Mouse (Mus musculus): ENCODE data around the gene Wdr95. TPM values are rescaled to one million over a fixed set of nuclear protein-coding genes. Genes with fewer than 3 reads are reported as not detected.

Gene Wdr95
- 0.08 and 0.10 TPM in 2 replicates for polyA plus RNA-seq (2016; fragmentation: Nextera tagmentation; extraction: Ambion mirVana)

DNA sequence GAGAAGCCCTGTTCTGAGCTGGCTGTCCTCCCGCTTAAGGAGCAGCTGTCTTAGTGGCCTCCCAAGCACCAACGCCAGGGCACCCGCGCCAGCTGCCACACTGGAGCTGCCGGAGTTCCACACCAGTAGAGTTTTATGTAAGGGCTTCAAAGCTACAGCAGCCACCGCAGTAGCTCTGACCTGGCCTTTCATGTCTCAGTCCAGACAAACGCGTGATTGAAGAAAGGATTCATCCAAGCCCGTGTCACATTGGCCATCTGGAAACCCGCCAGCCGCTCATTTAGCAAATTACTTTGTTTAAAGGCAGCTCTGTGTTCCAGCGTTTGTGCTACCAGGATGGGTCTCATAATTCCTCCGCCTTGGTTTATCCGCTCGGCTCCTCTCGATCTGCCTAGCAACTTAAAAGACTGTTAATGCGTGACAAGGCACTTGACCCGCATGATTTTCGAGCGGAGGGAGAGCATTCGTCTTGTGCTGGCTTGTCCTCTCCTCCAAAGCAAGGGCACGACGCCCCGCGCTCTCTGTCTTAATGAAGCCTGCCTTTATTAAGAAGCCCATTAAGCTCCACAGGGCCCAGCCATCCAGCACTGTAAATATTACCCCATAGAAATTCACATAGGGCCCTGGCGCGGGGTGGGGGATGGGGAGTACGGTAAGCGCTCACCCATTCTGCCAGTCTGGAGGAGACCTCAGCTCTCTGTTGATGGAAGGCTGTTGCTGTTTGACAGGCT, at the start of gene Wdr95:
Gene Wdr95, plus strand, starts transcription at position 681 of the 731 bp plus-strand sequence.
- Histone ChIP-seq H3K27ac (replicated peaks) (peak within 1 kb of the TSS; percentile 75), H3K4me3 (no peak within 1 kb of the TSS), H3K4me1 (peaks cover 54% of the 10 kb centered on the region), H3K4me2 (replicated peaks) (peak within 1 kb of the TSS; percentile 28), H3K9me3 (no peaks in the 10 kb centered on the region), H3K27me3 (peaks cover 7% of the 10 kb centered on the region; the same call in 1 of the 2 replicates), H3K9ac (replicated peaks) (no peak within 1 kb of the TSS), H3K36me3 (no peaks in the 10 kb centered on the region)
- peak; percentile 72 for ATAC-seq (ENCODE audit: low FRiP score, low read depth)
- WGBS = 28% methylated on average over 29 of the region's 29 CpGs

DNA sequence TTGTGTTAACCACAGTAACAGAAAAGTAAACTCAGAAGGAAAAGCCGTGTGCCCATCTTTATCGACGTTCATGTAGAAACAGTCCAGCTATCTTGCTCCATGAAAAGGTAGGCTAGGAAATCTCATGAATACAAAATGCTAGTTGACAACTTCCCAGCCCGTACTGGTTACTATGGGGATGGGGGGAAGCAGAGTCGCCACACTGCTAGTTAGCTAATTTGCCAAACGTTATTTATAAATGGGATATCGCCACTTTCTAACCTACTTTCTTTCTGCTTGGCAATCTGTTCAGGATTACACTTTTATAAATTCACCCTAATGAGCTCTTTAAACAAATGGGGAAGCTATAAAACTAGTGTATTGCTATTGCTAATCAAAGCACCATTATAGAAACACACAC, 46.6 kb upstream of the Wdr95 start:
- H3K9ac ChIP-seq (replicated peaks) = no peak overlapping the region
- no peaks in the 10 kb centered on the region for H3K9me3 ChIP-seq
- H3K4me3 ChIP-seq = no peak overlapping the region
- H3K4me1 ChIP-seq = peaks cover 2% of the 10 kb centered on the region; the same call in 1 of the 2 replicates
- H3K27ac ChIP-seq (replicated peaks) = no peak overlapping the region
- peaks cover 23% of the 10 kb centered on the region for H3K27me3 ChIP-seq
- no peak overlapping the region for H3K4me2 ChIP-seq (replicated peaks)
- H3K36me3 ChIP-seq = no peaks in the 10 kb centered on the region
- no peak for ATAC-seq (ENCODE audit: low FRiP score, low read depth)
- WGBS = 91% methylated on average over 7 of the region's 7 CpGs

DNA sequence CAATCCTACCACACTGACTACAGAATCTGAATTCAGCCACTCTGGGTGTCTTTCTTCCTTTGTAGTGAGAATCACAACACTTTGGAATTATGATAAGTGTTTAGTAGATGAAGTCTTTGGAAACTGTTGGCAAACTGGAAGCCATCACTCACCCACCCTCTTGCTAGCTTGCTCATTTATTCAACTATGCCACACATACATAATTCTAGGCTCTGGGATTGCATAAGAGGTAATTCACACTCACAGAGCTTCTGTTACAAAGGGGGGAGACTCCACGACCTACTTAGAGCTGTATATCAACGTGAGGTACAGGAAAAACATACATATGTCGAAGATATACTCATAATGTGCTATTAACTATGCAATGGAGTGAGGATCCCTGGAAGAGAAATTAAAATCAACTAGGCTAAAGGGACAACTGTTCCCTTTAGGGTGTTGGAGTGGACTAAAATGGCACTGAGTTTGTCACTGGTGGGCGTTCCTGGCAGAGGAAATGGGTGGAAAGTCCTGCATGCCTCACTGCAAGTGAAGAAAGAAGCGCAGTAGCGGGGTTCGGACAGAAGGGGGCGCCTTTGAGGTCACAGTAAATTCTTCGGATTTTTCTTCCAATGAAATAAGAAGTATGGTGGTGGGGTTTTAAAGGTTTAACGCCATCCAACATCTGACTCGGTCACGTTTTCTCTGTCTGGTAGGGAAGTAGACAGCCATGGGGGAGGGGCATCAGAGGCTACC, 45.0 kb upstream of the Wdr95 start:
- Histone ChIP-seq H3K9ac (replicated peaks) (no peak overlapping the region), H3K4me1 (peaks cover 12% of the 10 kb centered on the region), H3K36me3 (no peaks in the 10 kb centered on the region), H3K9me3 (no peaks in the 10 kb centered on the region), H3K27me3 (peaks cover 25% of the 10 kb centered on the region), H3K4me3 (no peak overlapping the region), H3K27ac (replicated peaks) (no peak overlapping the region), H3K4me2 (replicated peaks) (no peak overlapping the region)
- ATAC-seq (ENCODE audit: low FRiP score, low read depth) = no peak
- WGBS = 69% methylated on average over 12 of the region's 12 CpGs

DNA sequence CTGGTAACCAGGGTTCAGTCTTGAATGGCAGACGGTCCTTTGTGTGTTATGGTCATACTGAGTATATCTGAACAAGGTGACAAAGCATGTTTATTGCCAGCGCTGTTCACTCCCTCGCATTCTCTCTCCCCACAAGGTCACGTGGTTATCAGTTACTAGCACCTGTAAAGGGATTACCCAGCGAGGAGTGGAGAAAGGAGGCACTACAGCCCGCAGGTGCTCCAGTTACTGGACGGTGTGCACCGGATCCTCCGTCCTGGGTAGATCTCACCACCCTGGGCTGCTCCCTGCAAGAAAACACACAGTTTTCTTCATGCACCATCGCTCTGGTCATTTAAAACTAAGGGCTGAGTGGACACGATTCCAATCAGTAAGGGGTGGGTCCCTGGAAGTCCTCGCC, 44.2 kb upstream of the Wdr95 start:
- ATAC-seq (ENCODE audit: low FRiP score, low read depth) = no peak
- Histone ChIP-seq H3K27ac (replicated peaks) (no peak overlapping the region), H3K27me3 (peaks cover 25% of the 10 kb centered on the region), H3K4me3 (no peak overlapping the region), H3K4me1 (peaks cover 19% of the 10 kb centered on the region), H3K4me2 (replicated peaks) (no peak overlapping the region), H3K9ac (replicated peaks) (no peak overlapping the region), H3K36me3 (no peaks in the 10 kb centered on the region), H3K9me3 (no peaks in the 10 kb centered on the region)
- WGBS = 77% methylated on average over 12 of the region's 12 CpGs

DNA sequence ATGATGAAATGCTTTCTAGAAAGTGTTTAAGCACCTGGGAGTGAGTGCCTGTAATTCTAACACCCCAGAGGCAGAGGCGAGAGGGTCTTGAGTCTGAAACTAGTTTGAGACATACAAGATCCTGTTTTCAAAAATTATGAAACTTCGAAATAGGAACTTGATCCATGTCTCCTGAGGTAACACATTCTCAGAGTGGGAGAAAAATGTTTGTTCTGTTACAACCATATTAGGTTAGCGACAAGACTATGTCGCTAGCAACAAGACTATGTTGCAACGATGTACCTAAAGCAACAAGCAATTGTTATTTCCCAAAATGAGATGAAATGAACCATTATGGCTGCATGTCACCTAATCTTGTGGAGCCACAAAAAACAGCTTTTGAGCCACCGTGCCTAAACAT, 43.0 kb upstream of the Wdr95 start:
- Histone ChIP-seq H3K4me1 (peaks cover 30% of the 10 kb centered on the region), H3K9me3 (no peaks in the 10 kb centered on the region), H3K27me3 (peaks cover 27% of the 10 kb centered on the region), H3K4me2 (replicated peaks) (no peak overlapping the region), H3K9ac (replicated peaks) (no peak overlapping the region), H3K27ac (replicated peaks) (no peak overlapping the region), H3K36me3 (no peaks in the 10 kb centered on the region), H3K4me3 (no peak overlapping the region)
- ATAC-seq (ENCODE audit: low FRiP score, low read depth) = no peak
- 93% methylated on average over 6 of the region's 6 CpGs for WGBS

DNA sequence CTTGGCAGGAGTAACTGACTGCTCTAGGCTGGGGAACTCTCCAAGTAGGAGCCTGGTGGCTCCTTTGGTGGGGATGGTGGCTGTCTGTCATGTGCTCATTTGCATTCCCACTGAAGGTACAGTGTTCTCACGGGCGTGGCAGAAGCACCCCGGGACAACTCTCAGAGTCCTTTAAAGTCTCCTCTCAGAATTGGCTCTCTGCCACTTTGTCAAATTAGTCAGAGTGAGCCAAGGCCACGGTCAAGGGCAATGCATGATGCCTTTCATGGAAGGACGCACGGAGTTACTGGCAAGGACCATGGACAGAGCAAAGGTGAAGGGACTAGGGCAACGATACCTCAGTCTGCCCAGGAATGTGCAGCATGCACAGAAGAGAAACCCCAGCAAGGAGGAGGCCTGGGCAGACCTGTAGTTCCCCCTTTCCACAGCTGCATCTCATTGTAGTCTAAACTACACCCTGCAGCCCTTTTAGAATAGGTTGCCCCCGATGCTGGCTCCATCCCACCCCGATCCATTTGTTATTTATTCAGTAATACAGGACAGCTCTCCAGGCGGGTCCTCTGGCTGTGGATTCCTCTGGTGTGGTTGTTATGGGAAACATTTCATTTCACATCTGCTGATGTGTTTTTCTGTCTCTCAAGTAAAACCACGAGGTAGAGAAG, 40.0 kb upstream of the Wdr95 start:
- Histone ChIP-seq H3K9ac (replicated peaks) (no peak overlapping the region), H3K27me3 (peaks cover 36% of the 10 kb centered on the region), H3K4me2 (replicated peaks) (peak overlapping the region; percentile 49), H3K9me3 (no peaks in the 10 kb centered on the region), H3K4me1 (peaks cover 36% of the 10 kb centered on the region), H3K36me3 (no peaks in the 10 kb centered on the region), H3K4me3 (no peak overlapping the region; the same call in 1 of the 2 replicates), H3K27ac (replicated peaks) (peak overlapping the region; percentile 94)
- WGBS = 18% methylated on average over 11 of the region's 11 CpGs
- ATAC-seq (ENCODE audit: low FRiP score, low read depth) = peak; percentile 72

DNA sequence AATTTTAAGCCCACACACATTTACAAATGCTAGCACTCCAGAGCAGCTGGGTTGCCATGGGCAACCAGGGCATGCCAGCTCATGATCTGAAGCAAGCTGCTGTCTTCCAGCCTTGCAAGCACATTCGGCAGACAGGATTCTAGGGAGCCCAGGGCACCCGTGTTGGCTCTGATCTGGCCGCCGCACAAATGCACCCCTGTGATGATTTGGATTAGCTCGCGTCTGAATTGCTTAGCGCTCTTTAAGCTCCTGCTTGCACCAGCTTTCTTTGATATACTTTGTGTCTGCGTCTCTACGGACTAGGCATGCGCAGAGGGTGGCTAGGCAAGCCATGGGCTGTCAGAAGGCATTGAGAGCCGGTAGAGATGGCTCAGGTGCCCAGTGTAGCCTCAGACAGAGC, 39.3 kb upstream of the Wdr95 start:
- peak; percentile 89 for ATAC-seq (ENCODE audit: low FRiP score, low read depth)
- no peaks in the 10 kb centered on the region for H3K36me3 ChIP-seq
- H3K9me3 ChIP-seq = no peaks in the 10 kb centered on the region
- WGBS = 9% methylated on average over 11 of the region's 11 CpGs
- peak overlapping the region; percentile 35 for H3K4me3 ChIP-seq
- peak overlapping the region; percentile 94 for H3K27ac ChIP-seq (replicated peaks)
- H3K27me3 ChIP-seq = peaks cover 32% of the 10 kb centered on the region
- H3K9ac ChIP-seq (replicated peaks) = peak overlapping the region; percentile 43; the same call in 1 of the 2 replicates
- peaks cover 36% of the 10 kb centered on the region for H3K4me1 ChIP-seq
- H3K4me2 ChIP-seq (replicated peaks) = peak overlapping the region; percentile 49

DNA sequence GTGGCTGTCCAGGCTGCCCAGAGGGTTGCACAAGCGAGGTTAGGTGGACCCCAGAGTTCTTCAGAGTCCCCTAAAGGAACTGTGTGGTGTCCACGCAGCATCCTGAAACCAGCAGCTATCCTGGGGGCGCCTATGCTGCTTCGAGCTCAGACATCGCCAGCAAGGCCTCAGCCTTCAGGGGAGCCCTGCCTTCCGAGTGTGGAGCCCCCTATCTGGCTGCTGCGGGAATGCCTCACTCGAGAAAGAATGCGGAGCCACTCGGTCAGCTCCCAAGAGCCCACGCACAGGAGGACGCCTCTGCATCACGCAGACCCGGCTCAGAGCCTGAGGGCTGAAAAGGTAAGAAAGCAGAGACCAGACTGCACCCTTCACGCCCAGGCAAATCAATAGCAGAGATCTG, 38.2 kb upstream of the Wdr95 start:
- no peak overlapping the region for H3K9ac ChIP-seq (replicated peaks)
- peak overlapping the region; percentile 94 for H3K27ac ChIP-seq (replicated peaks)
- peaks cover 35% of the 10 kb centered on the region for H3K4me1 ChIP-seq
- H3K27me3 ChIP-seq = peaks cover 23% of the 10 kb centered on the region
- no peaks in the 10 kb centered on the region for H3K36me3 ChIP-seq
- H3K4me3 ChIP-seq = no peak overlapping the region
- WGBS = 54% methylated on average over 15 of the region's 15 CpGs
- ATAC-seq (ENCODE audit: low FRiP score, low read depth) = no peak
- no peaks in the 10 kb centered on the region for H3K9me3 ChIP-seq
- H3K4me2 ChIP-seq (replicated peaks) = no peak overlapping the region

DNA sequence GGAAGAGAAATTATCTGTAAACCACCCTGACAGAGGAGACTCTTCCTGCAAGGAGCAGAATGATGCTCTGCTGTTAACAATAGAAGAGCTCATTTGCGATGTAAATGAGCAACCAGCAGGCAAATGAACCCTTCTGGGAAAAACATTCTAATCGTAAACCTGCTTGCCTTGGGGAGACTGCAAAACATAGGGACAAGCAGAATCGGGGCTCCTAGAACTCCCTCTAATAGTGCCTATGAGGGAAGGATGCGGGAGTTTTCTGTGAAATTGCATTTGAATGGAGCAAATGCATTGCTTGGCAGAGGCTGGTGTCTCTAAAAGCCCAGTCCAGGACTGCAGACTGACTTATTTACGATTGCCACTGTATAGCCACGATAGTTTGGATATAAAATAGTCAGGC, 32.8 kb upstream of the Wdr95 start:
- Histone ChIP-seq H3K36me3 (no peaks in the 10 kb centered on the region), H3K9ac (replicated peaks) (no peak overlapping the region; the same call in 1 of the 2 replicates), H3K27me3 (peaks cover 23% of the 10 kb centered on the region), H3K27ac (replicated peaks) (peak overlapping the region; percentile 84), H3K9me3 (no peaks in the 10 kb centered on the region), H3K4me2 (replicated peaks) (0 out of 2 replicates have a peak overlapping the region, but pooled peaks have one; percentile 5), H3K4me3 (no peak overlapping the region), H3K4me1 (peaks cover 28% of the 10 kb centered on the region)
- WGBS = 38% methylated on average over 6 of the region's 6 CpGs
- ATAC-seq (ENCODE audit: low FRiP score, low read depth) = no peak

DNA sequence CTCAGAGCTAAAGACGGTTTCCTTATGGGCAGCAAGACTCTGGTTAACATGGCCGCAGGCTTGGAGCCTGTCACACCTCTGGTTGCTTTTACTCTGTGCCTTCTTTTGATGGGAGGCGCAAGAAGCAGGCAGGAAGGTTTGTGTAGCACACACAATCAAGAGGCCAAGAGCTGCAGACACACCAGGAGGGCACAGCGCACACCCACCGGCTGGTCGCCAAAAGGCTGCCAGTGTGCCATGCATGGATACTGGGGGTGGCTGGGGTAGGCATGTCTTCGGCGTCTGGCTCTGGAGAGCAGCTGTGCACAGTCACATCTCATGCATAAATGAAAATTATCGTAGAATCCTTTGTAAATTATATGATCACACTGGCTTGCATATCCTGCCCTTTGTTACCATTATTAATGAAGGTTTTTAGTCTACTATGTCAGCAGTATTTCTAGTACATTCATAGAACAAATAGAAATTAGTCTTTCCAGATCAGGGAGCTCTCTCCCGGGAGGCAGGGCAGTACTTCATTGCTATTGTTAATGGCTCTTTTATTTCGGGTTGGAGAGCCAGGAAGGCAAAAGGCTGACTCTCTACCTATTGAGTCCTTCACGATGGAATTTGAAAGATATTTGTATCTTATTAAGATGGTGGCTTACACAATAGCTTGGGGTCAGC, 31.9 kb upstream of the Wdr95 start:
- 44% methylated on average over 12 of the region's 12 CpGs for WGBS

DNA sequence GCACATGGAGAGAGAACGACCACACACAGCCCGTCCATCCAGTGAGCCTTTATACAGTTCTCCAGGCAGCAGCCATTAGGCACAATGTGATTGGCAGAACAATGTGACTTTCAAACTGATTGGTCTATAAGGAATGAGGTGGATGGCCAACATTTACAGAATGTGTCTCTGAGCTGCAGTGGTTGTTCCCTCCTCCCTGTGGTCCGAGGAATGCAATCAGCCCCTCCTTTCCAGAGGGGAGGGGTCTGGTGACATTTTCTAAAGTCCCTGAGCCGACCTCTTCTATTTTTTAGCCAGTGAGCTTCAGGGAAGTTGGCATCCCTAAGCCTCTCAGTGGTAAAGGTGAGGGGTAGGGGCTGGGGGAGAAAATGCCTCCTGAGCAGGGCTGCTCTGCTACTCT, 28.5 kb upstream of the Wdr95 start:
- peaks cover 21% of the 10 kb centered on the region; the same call in 1 of the 2 replicates for H3K27me3 ChIP-seq
- H3K9me3 ChIP-seq = no peaks in the 10 kb centered on the region
- H3K36me3 ChIP-seq = no peaks in the 10 kb centered on the region
- 53% methylated on average over 4 of the region's 4 CpGs for WGBS
- H3K4me3 ChIP-seq = no peak overlapping the region
- ATAC-seq (ENCODE audit: low FRiP score, low read depth) = no peak
- H3K4me2 ChIP-seq (replicated peaks) = no peak overlapping the region
- H3K27ac ChIP-seq (replicated peaks) = no peak overlapping the region
- H3K9ac ChIP-seq (replicated peaks) = no peak overlapping the region
- H3K4me1 ChIP-seq = peaks cover 25% of the 10 kb centered on the region

More for the DNA sequence above, 31.9 kb upstream of the Wdr95 start:
- ATAC-seq (ENCODE audit: low FRiP score, low read depth) = peak; percentile 59; the same call in 1 of the 2 replicates
- no peak overlapping the region for H3K9ac ChIP-seq (replicated peaks)
- H3K9me3 ChIP-seq = no peaks in the 10 kb centered on the region
- no peak overlapping the region for H3K4me2 ChIP-seq (replicated peaks)
- H3K4me3 ChIP-seq = no peak overlapping the region
- H3K36me3 ChIP-seq = no peaks in the 10 kb centered on the region
- H3K27me3 ChIP-seq = peaks cover 17% of the 10 kb centered on the region; the same call in 1 of the 2 replicates
- peak overlapping the region; percentile 84 for H3K27ac ChIP-seq (replicated peaks)
- H3K4me1 ChIP-seq = peaks cover 25% of the 10 kb centered on the region

Measured in midbrain, embryonic 12.5 days (tissue).